Mouse (Mus musculus): ENCODE results near the gene Pip5k1b. TPM values are rescaled to one million over a fixed set of nuclear protein-coding genes. Genes with fewer than 3 reads are reported as not detected.

Pip5k1b gene
- polyA plus RNA-seq, 2 experiments: 0.83 to 1.4 TPM

DNA sequence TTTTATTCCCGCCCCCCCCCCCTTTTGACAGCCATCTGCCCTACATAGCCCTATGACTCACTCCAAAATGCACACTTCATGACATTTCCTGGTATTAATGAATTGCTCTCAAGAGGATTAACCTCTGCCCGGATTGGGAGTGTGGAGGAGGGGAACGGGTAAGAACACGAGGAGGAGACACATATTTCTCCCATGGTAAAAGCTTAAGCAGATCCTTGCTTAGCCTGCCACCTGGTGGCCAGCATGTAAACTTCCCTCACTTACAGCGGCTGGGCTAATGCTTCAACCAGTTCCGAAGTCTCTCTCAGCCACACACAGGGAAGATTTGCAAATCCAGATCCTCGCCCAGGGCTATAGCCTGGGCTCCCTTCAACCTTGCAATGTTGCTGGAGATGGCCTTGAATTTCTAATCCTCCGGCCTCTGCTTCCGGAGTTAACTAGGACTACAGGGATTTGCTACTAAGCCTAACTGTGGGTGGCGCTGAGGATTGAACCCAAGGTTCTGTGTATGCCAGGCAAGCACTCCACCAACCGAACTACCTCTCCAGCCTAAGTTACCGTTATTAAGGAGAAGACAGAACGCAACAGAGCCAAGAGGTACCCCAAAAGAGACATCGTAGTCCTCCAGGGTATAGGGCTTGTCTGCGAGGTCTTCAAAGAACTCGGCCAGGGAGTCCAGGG lies 283.8 kb downstream of the Pip5k1b start:
- no peak overlapping the region for H3K4me3 ChIP-seq (replicated peaks; ENCODE audit: low read length)

DNA sequence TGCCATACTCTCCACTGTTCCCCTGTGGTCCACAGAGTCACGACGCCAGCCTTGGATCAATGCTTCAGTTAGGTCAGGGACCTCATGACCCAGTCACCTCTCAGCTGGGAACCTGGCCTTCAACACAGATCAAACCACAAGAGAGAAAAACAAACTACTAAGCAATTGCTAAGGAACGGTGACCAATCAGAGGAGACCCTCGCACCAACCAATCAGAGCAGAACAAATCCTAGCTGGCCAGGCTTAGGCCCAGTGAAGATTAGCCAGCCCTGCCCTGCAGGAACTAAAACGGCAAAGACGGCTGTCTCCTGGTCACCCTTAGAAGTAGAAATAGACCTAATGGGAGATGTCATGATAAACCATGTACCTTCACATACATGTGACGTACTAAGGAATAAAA lies 284.3 kb downstream of the Pip5k1b start:
- 0 out of 2 replicates have a peak, but pooled peaks cover 4% of the 10 kb centered on the region for H3K4me1 ChIP-seq (ENCODE audit: control insufficient read depth, insufficient read depth, low read length)
- ATAC-seq (ENCODE audit: low FRiP score, low read depth) (peak; percentile 56; the same call in 1 of the 2 replicates), DNase-seq (ENCODE audit: low spot score) (no peak)
- H3K36me3 ChIP-seq (ENCODE audit: control insufficient read depth, insufficient read depth, low read length): peaks cover 15% of the 10 kb centered on the region
- TF ChIP-seq POLR2A (IDR thresholded peaks at IDR 0.05; ENCODE audit: borderline replicate concordance, extremely low read depth, insufficient read depth, insufficient read length): no peak
- no peaks in the 10 kb centered on the region for H3K9me3 ChIP-seq (ENCODE audit: control insufficient read depth, low read length)
- peak overlapping the region; percentile 33 for H3K4me2 ChIP-seq (replicated peaks; ENCODE audit: low read depth, low read length, severe bottlenecking)
- no peak overlapping the region for H3K4me3 ChIP-seq (replicated peaks; ENCODE audit: low read length)
- no peak overlapping the region for H3K9ac ChIP-seq (ENCODE audit: low read depth, low read length, severe bottlenecking)
- WGBS: 55% methylated on average over 7 of the region's 7 CpGs
- no peaks in the 10 kb centered on the region for H3K27me3 ChIP-seq (ENCODE audit: control insufficient read depth, insufficient read depth, low read length)
- H3K27ac ChIP-seq (replicated peaks; ENCODE audit: low read depth, low read length): no peak overlapping the region

More for the DNA sequence above, 283.8 kb downstream of the Pip5k1b start:
- Histone ChIP-seq H3K27ac (replicated peaks; ENCODE audit: low read depth, low read length) (no peak overlapping the region), H3K4me1 (ENCODE audit: control insufficient read depth, insufficient read depth, low read length) (0 out of 2 replicates have a peak, but pooled peaks cover 4% of the 10 kb centered on the region), H3K4me2 (replicated peaks; ENCODE audit: low read depth, low read length, severe bottlenecking) (peak overlapping the region; percentile 33), H3K9ac (ENCODE audit: low read depth, low read length, severe bottlenecking) (no peak overlapping the region; the same call in 1 of the 2 replicates), H3K27me3 (ENCODE audit: control insufficient read depth, insufficient read depth, low read length) (no peaks in the 10 kb centered on the region), H3K9me3 (ENCODE audit: control insufficient read depth, low read length) (no peaks in the 10 kb centered on the region), H3K36me3 (ENCODE audit: control insufficient read depth, insufficient read depth, low read length) (peaks cover 12% of the 10 kb centered on the region)
- TF ChIP-seq POLR2A (IDR thresholded peaks at IDR 0.05; ENCODE audit: borderline replicate concordance, extremely low read depth, insufficient read depth, insufficient read length): no peak
- ATAC-seq (ENCODE audit: low FRiP score, low read depth) (peak; percentile 86), DNase-seq (ENCODE audit: low spot score) (peak; percentile 79)
- WGBS: 48% methylated on average over 16 of the region's 16 CpGs

- Histone ChIP-seq H3K36me3 (ENCODE audit: control insufficient read depth, insufficient read depth, low read length) (peaks cover 22% of the 10 kb centered on the region; the same call in 1 of the 2 replicates), H3K27ac (replicated peaks; ENCODE audit: low read depth, low read length) (no peak overlapping the region), H3K4me3 (replicated peaks; ENCODE audit: low read length) (no peak overlapping the region), H3K4me1 (ENCODE audit: control insufficient read depth, insufficient read depth, low read length) (0 out of 2 replicates have a peak, but pooled peaks cover 4% of the 10 kb centered on the region), H3K27me3 (ENCODE audit: control insufficient read depth, insufficient read depth, low read length) (no peaks in the 10 kb centered on the region), H3K9ac (ENCODE audit: low read depth, low read length, severe bottlenecking) (no peak overlapping the region), H3K4me2 (replicated peaks; ENCODE audit: low read depth, low read length, severe bottlenecking) (no peak overlapping the region), H3K9me3 (ENCODE audit: control insufficient read depth, low read length) (no peaks in the 10 kb centered on the region)
- DNase-seq (ENCODE audit: low spot score) (no peak), ATAC-seq (ENCODE audit: low FRiP score, low read depth) (no peak)
- WGBS: 73% methylated on average over 4 of the region's 4 CpGs
- no peak for TF ChIP-seq POLR2A (IDR thresholded peaks at IDR 0.05; ENCODE audit: borderline replicate concordance, extremely low read depth, insufficient read depth, insufficient read length)
Observed at GRCm38 (mm10) chr19:24268531-24268930, 287.1 kb downstream of the Pip5k1b start.

DNA sequence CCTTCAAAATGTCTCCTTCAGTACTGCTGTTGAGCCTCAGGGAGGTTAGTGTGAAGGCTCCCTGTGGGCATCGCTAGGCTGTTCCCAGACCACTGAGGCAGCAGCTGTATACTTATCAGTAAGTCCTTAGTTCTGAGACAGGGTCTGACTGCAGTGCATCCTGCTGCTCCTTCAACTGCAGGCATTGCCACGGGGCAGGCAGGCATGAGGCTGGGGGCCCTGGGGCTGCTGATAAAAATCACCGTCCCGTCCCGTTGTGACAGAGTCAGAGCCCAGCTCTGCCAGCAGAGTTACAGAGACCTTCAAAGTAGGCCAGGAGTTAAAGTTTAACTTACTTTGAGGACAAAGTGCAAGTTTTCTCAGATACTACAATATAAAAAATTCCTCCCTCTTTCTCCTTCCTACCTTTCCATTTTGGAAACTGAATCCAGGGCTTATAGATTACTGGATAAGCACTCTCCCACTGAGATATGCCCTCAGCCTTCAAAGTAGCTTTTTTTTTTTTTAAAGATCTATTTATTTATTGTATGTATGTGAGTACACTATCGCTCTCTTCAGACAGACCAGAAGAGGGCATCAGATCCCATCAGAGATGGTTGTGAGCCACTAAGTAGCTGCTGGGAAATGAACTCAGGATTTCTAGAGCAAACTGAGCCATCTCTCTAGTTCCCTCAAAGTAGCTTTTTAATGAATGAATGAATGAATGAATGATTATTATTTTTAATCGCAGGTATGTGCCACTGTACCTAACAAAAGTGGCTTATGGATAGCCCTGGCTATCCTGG lies 289.4 kb downstream of the Pip5k1b start:
- H3K4me1 ChIP-seq (ENCODE audit: control insufficient read depth, insufficient read depth, low read length): no peaks in the 10 kb centered on the region
- no peak overlapping the region for H3K4me2 ChIP-seq (replicated peaks; ENCODE audit: low read depth, low read length, severe bottlenecking)
- no peak for DNase-seq (ENCODE audit: low spot score)
- H3K36me3 ChIP-seq (ENCODE audit: control insufficient read depth, insufficient read depth, low read length): peaks cover 22% of the 10 kb centered on the region; the same call in 1 of the 2 replicates
- WGBS: 88% methylated on average over 7 of the region's 7 CpGs
- H3K27ac ChIP-seq (replicated peaks; ENCODE audit: low read depth, low read length): no peak overlapping the region
- H3K27me3 ChIP-seq (ENCODE audit: control insufficient read depth, insufficient read depth, low read length): no peaks in the 10 kb centered on the region
- no peak for ATAC-seq (ENCODE audit: low FRiP score, low read depth)
- no peak for TF ChIP-seq POLR2A (IDR thresholded peaks at IDR 0.05; ENCODE audit: borderline replicate concordance, extremely low read depth, insufficient read depth, insufficient read length)
- no peaks in the 10 kb centered on the region for H3K9me3 ChIP-seq (ENCODE audit: control insufficient read depth, low read length)
- no peak overlapping the region for H3K4me3 ChIP-seq (replicated peaks; ENCODE audit: low read length)
- H3K9ac ChIP-seq (ENCODE audit: low read depth, low read length, severe bottlenecking): no peak overlapping the region

DNA sequence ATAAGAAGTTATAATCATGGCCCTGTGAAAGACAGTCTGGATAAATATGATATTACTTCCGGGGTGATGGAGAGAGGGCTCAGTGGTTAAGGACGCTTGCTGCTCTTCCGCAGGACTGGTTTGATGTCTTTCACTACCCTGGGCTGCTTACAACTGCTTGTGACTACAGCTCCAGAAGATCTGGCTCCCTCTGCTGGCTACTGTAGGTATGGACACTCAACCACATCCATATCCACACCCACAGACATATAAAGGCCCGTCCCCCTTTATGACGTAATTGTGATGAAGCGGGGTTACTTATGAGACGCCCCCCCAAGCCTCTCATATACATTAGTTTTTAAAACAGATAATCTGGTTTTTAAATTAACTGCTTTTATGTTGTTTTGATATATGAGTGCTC lies 290.7 kb downstream of the Pip5k1b start:
- 45% methylated on average over 7 of the region's 7 CpGs for WGBS
- peak; percentile 76 for DNase-seq (ENCODE audit: low spot score)
- no peak for TF ChIP-seq POLR2A (IDR thresholded peaks at IDR 0.05; ENCODE audit: borderline replicate concordance, extremely low read depth, insufficient read depth, insufficient read length)
- peak; percentile 68; the same call in 1 of the 2 replicates for ATAC-seq (ENCODE audit: low FRiP score, low read depth)
- Histone ChIP-seq H3K9ac (ENCODE audit: low read depth, low read length, severe bottlenecking) (no peak overlapping the region), H3K4me3 (replicated peaks; ENCODE audit: low read length) (no peak overlapping the region), H3K4me2 (replicated peaks; ENCODE audit: low read depth, low read length, severe bottlenecking) (no peak overlapping the region), H3K27me3 (ENCODE audit: control insufficient read depth, insufficient read depth, low read length) (no peaks in the 10 kb centered on the region), H3K27ac (replicated peaks; ENCODE audit: low read depth, low read length) (no peak overlapping the region), H3K9me3 (ENCODE audit: control insufficient read depth, low read length) (no peaks in the 10 kb centered on the region), H3K4me1 (ENCODE audit: control insufficient read depth, insufficient read depth, low read length) (no peaks in the 10 kb centered on the region), H3K36me3 (ENCODE audit: control insufficient read depth, insufficient read depth, low read length) (peaks cover 24% of the 10 kb centered on the region)

All from limb, embryonic 14.5 days (tissue).